8 mouse cellular contexts compared by ENCODE assay signal in the genomic region with DNA sequence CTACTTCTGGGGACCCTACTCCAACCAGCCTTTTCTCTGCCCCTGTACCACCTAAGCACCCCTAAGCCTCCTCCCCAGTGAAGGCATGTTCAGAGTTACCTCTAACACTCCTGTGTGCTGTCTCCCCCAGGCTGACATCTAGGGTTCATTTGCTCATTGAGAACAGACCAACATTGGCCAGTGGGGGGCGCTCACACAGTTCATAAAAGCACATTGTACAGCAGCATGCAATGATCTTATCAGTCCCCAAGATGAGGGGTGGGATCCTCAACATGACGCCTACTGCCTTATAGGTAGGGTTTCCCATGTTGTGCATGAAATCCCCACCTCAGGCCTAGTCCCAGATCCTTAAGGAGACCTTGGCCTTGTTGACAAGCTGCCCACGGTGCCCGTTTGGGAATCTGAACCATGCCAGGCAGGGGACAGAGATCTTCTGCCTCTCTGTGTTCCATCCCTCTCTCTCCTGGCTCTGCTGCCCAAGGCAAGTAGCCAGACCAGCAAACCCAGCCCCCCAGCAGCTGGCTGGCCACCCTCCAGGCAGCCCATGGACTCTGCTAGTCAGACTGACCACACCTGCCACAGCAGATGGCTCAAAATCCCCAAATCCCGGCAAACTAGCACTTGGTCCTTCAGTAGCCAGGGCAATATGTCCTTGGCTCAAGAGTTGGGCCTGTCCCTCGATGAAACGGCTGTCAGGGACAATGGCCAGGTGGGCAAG. TPM values are rescaled to one million over a fixed set of nuclear protein-coding genes. Genes with fewer than 3 reads are reported as not detected.
A peak's percentile ranks its signal among the peaks of the same experiment; 100 is the strongest.
DNase-seq lines count a peak whose midpoint lies in the region; TF ChIP-seq lines count a peak whose summit lies in the region.

No protein-coding gene starts in this region.

- peaks cover 0 to 5% of the 10 kb centered on the region in 2 experiments; a peak in 1 of 4 replicates for H3K4me1 ChIP-seq in ES-E14 (ENCODE audit: control insufficient read depth in 2 of 2, insufficient read depth in 2 of 2, low read length in 2 of 2, poor library complexity in 1 of 2)

- intact Hi-C loops in left cerebral cortex, adult 2 months (cut with DNase I): loop anchor here (1.0 to 2.0 kb wide), 2 partner anchors 58 to 189 kb away; no protein-coding TSS in a partner anchor

- TF ChIP-seq CTCF in left cerebral cortex, adult 2 months (IDR thresholded peaks at IDR 0.05): peak; percentile 77

- H3K36me3 ChIP-seq in ES-E14 (ENCODE audit: control insufficient read depth, insufficient read depth, low read length, poor library complexity, severe bottlenecking): no peaks in the 10 kb centered on the region; the same call in 1 of the 2 replicates

- no peak overlapping the region for H3K9ac ChIP-seq in ES-E14 (ENCODE audit: insufficient read depth, low read depth, low read length, poor library complexity, severe bottlenecking)

- no peaks in the 10 kb centered on the region for H3K9me3 ChIP-seq in ES-E14 (ENCODE audit: control insufficient read depth, insufficient read depth, low read depth, low read length)

- peak; percentile 17 for DNase-seq in kidney, adult 9 months
- no peak for DNase-seq in kidney, postnatal 14 days
- peak; percentile 57 for DNase-seq in ES-E14 (ENCODE audit: low read depth, low spot score)
- peak; percentile 12 for DNase-seq in cerebellum, adult 11-12 months
- peak; percentile 82 to 83 for DNase-seq in frontal cortex, postnatal 36 days (ENCODE audit: low spot score in 2 of 2)
- peak; percentile 74 to 76 for DNase-seq in left cerebral cortex, adult 2 months (ENCODE audit: extremely low spot score in 1 of 2, low spot score in 2 of 2)
- peak; percentile 85 for DNase-seq in retina, postnatal 1 day
- no peak for DNase-seq in T-cell, adult 2 months (ENCODE audit: low spot score)

- H3K27ac ChIP-seq in ES-E14 (ENCODE audit: insufficient read depth, low read depth, low read length, poor library complexity, severe bottlenecking): no peak overlapping the region
- H3K27ac ChIP-seq in left cerebral cortex, adult 2 months: peak overlapping the region; percentile 19; the same call in 1 of the 2 replicates

- in situ Hi-C loops in ES-E14 (cut with MboI; ENCODE audit: low sequenced_read_pairs in 2 of 2, unreplicated experiment in 2 of 2): no loop called here

- H3K4me3 ChIP-seq in ES-E14 (ENCODE audit: insufficient read depth in 1 of 2, low read depth in 1 of 2, low read length in 2 of 2, poor library complexity in 1 of 2, severe bottlenecking in 1 of 2): no peak overlapping the region
- no peak overlapping the region for H3K4me3 ChIP-seq in left cerebral cortex, adult 2 months

TF ChIP-seq in ES-E14, 5 proteins besides CTCF, POLR2A, EP300 and RAD21:
- TF ChIP-seq ZNF384 (IDR thresholded peaks at IDR 0.05; ENCODE audit: low read depth, low read length) (no peak), HCFC1 (IDR thresholded peaks at IDR 0.05; ENCODE audit: borderline replicate concordance, insufficient read depth, low read length) (no peak), CHD2 (IDR thresholded peaks at IDR 0.05; ENCODE audit: low read depth, low read length) (no peak), ZC3H11A (IDR thresholded peaks at IDR 0.05; ENCODE audit: borderline replicate concordance, low read depth, low read length) (no peak), MAFK (IDR thresholded peaks at IDR 0.05; ENCODE audit: insufficient read depth, low read depth, low read length) (no peak)

RNA-seq across cellular contexts. Expression of gene Sstr5, which starts 11.9 kb away (rescaled TPM):
- 0.95 and 1.3 TPM in 2 replicates for total RNA-seq in ES-E14 (2012; rRNA removed)
- under 1 TPM; 0.18 to 0.21 TPM for total RNA-seq in left cerebral cortex, adult 2 months (2021)

RNA-seq across cellular contexts. Expression of gene Tekt4, which starts 54.6 kb away (rescaled TPM):
- 0.16 TPM in 1 of 2 replicates, not detected in the other for total RNA-seq in ES-E14 (2012; rRNA removed)
- 1 to 10 TPM; 2.1 to 2.4 TPM for total RNA-seq in left cerebral cortex, adult 2 months (2021)

Comparison
In these comparisons a context has a peak if more than half of its experiments do, and no peak if none do; other contexts are left out.
1. DNase-seq: peak in kidney, adult 9 months (single experiment), ES-E14 (single experiment), cerebellum, adult 11-12 months (single experiment), frontal cortex, postnatal 36 days (2 of 2), left cerebral cortex, adult 2 months (2 of 2) and retina, postnatal 1 day (single experiment); none in kidney, postnatal 14 days (single experiment) and T-cell, adult 2 months (single experiment).